Mouse (Mus musculus): ENCODE measurements around the gene B3galnt2.

GRCm38 (mm10) chr13:13953874-13954832 is at the start of gene B3galnt2:
- TF ChIP-seq CTCF (IDR thresholded peaks at IDR 0.05; ENCODE audit: borderline replicate concordance, extremely low read depth, insufficient read depth, insufficient read length) (no peak), POLR2A (IDR thresholded peaks at IDR 0.05; ENCODE audit: borderline replicate concordance, extremely low read depth, insufficient read depth, insufficient read length, poor library complexity, severe bottlenecking) (peak; percentile 75)

Data from brain, embryonic 14.5 days (tissue).